In genomic region chr8:74888763-74889162, GRCm38 (mm10) we compare ENCODE assay signal across 24 mouse cellular contexts. TPM values are rescaled to one million over a fixed set of nuclear protein-coding genes. Genes with fewer than 3 reads are reported as not detected.
DNase-seq lines count a peak whose midpoint lies in the region; ATAC-seq and TF ChIP-seq lines count a peak whose summit lies in the region.
"Had no signal": no experiment of that assay in that cellular context is flagged by ENCODE, and none has a peak within 500 bp of the region (broad histone marks: within the 10 kb centered on the region; RNA-seq: fewer than 3 reads in every experiment).

No protein-coding gene starts in this region.

- no peak overlapping the region for H3K4me2 ChIP-seq in hindbrain, postnatal 0 days (ENCODE audit: low read depth, low read length)
- H3K4me2 ChIP-seq in hindbrain, embryonic 14.5 days (replicated peaks): no peak overlapping the region
- no peak overlapping the region for H3K4me2 ChIP-seq in midbrain, embryonic 15.5 days
- H3K4me2 ChIP-seq: liver, embryonic 12.5 days; lung, embryonic 14.5 days; midbrain, embryonic 12.5 days had no signal

- H3K9me3 ChIP-seq in hindbrain, postnatal 0 days (ENCODE audit: low read length): no peaks in the 10 kb centered on the region
- no peaks in the 10 kb centered on the region for H3K9me3 ChIP-seq in hindbrain, embryonic 14.5 days (ENCODE audit: control insufficient read depth, low read length)
- H3K9me3 ChIP-seq in midbrain, embryonic 15.5 days: no peaks in the 10 kb centered on the region
- H3K9me3 ChIP-seq: embryonic facial prominence, embryonic 10.5 days; liver, embryonic 12.5 days; midbrain, embryonic 12.5 days had no signal

- H3K27ac ChIP-seq in hindbrain, postnatal 0 days: no peak overlapping the region
- H3K27ac ChIP-seq in hindbrain, embryonic 14.5 days: no peak overlapping the region
- no peak overlapping the region for H3K27ac ChIP-seq in midbrain, embryonic 15.5 days
- H3K27ac ChIP-seq: embryonic facial prominence, embryonic 10.5 days; liver, embryonic 12.5 days; midbrain, embryonic 12.5 days had no signal

- no peak overlapping the region for H3K9ac ChIP-seq in hindbrain, postnatal 0 days (replicated peaks; ENCODE audit: low read length)
- H3K9ac ChIP-seq in hindbrain, embryonic 14.5 days: no peak overlapping the region
- no peak overlapping the region for H3K9ac ChIP-seq in midbrain, embryonic 15.5 days
- H3K9ac ChIP-seq: liver, embryonic 12.5 days; lung, embryonic 14.5 days; midbrain, embryonic 12.5 days had no signal

- no peaks in the 10 kb centered on the region for H3K27me3 ChIP-seq in hindbrain, postnatal 0 days (ENCODE audit: insufficient read depth, low read length)
- no peaks in the 10 kb centered on the region for H3K27me3 ChIP-seq in hindbrain, embryonic 14.5 days (ENCODE audit: control insufficient read depth, insufficient read depth, low read length)
- no peaks in the 10 kb centered on the region for H3K27me3 ChIP-seq in midbrain, embryonic 15.5 days (replicated peaks)
- H3K27me3 ChIP-seq: liver, embryonic 12.5 days; midbrain, embryonic 12.5 days; Patski had no signal

- DNase-seq in hindbrain, postnatal 0 days (ENCODE audit: low spot score): peak; percentile 5
- DNase-seq in hindbrain, embryonic 14.5 days (ENCODE audit: low spot score): no peak
- peak; percentile 66 for DNase-seq in cerebellum, adult 11-12 months
- DNase-seq in cerebellum, postnatal 10 days: peak; percentile 43 to 48
- peak; percentile 69 for DNase-seq in layer of hippocampus, adult 9-11 months
- no peak for DNase-seq in adrenal gland, adult (ENCODE audit: inconsistent age in 2 of 2, low spot score in 1 of 2)
- DNase-seq: adrenal gland, postnatal 36 days; heart, adult 18-20 months; kidney, adult 8-10 months; kidney, postnatal 36 days; lung, embryonic 14.5 days; lung, postnatal 4 days; thymus, adult 18-20 months had no signal

- H3K4me3 ChIP-seq in hindbrain, postnatal 0 days (ENCODE audit: low read length): no peak overlapping the region
- no peak overlapping the region for H3K4me3 ChIP-seq in hindbrain, embryonic 14.5 days (replicated peaks; ENCODE audit: low read length)
- H3K4me3 ChIP-seq in midbrain, embryonic 15.5 days: no peak overlapping the region
- H3K4me3 ChIP-seq: embryonic facial prominence, embryonic 10.5 days; erythroblast, embryonic 14.5 days; liver, embryonic 12.5 days; midbrain, embryonic 12.5 days had no signal

- no peak for ATAC-seq in hindbrain, postnatal 0 days
- ATAC-seq in hindbrain, embryonic 14.5 days (ENCODE audit: low FRiP score): no peak
- ATAC-seq in midbrain, embryonic 15.5 days (replicated peaks): no peak
- ATAC-seq: activated CD4-positive, CD25-positive, alpha-beta regulatory T cell, adult 4 months; liver, embryonic 12.5 days; Patski had no signal

- 79% methylated on average over 1 of the region's 1 CpGs for WGBS in hindbrain, postnatal 0 days
- 92% methylated on average over 1 of the region's 1 CpGs for WGBS in hindbrain, embryonic 14.5 days
- WGBS in midbrain, embryonic 15.5 days: 89% methylated on average over 1 of the region's 1 CpGs

- H3K4me1 ChIP-seq in hindbrain, postnatal 0 days (ENCODE audit: insufficient read depth, low read length): no peaks in the 10 kb centered on the region
- H3K4me1 ChIP-seq in hindbrain, embryonic 14.5 days (replicated peaks; ENCODE audit: control insufficient read depth, insufficient read depth, low read length): no peaks in the 10 kb centered on the region
- no peaks in the 10 kb centered on the region for H3K4me1 ChIP-seq in midbrain, embryonic 15.5 days
- H3K4me1 ChIP-seq: embryonic facial prominence, embryonic 10.5 days; liver, embryonic 12.5 days; midbrain, embryonic 12.5 days had no signal

- no peak for TF ChIP-seq CTCF in hindbrain, postnatal 0 days (IDR thresholded peaks at IDR 0.05; ENCODE audit: low read depth)

- no peaks in the 10 kb centered on the region for H3K36me3 ChIP-seq in hindbrain, postnatal 0 days (ENCODE audit: insufficient read depth, low read length)
- no peaks in the 10 kb centered on the region for H3K36me3 ChIP-seq in hindbrain, embryonic 14.5 days (replicated peaks; ENCODE audit: control insufficient read depth, insufficient read depth)
- no peaks in the 10 kb centered on the region for H3K36me3 ChIP-seq in midbrain, embryonic 15.5 days (replicated peaks)
- H3K36me3 ChIP-seq: embryonic facial prominence, embryonic 10.5 days; liver, embryonic 12.5 days; midbrain, embryonic 12.5 days had no signal

RNA-seq across cellular contexts. Expression of gene Isx, which starts 15.8 kb away (rescaled TPM):
- total RNA-seq in hindbrain, postnatal 0 days (2014; rRNA removed): not detected in 2 replicates
- not detected in 2 replicates for polyA plus RNA-seq in hindbrain, postnatal 0 days (2015; fragmentation: Nextera tagmentation; extraction: Ambion mirVana)
- polyA plus RNA-seq in hindbrain, embryonic 14.5 days (2014; fragmentation: Nextera tagmentation; extraction: Ambion mirVana): not detected in 2 replicates
- not detected in 2 replicates for polyA plus RNA-seq in midbrain, embryonic 15.5 days (2015; fragmentation: Nextera tagmentation; extraction: Ambion mirVana)
- total RNA-seq: adrenal gland, postnatal 36 days; gastrocnemius, adult 8-10 months; heart, adult 18-20 months; hematopoietic stem cell, adult 5-6 weeks had no signal
- polyA plus RNA-seq: activated CD4-positive, CD25-positive, alpha-beta regulatory T cell, adult 4 months; embryonic facial prominence, embryonic 10.5 days; erythroblast, embryonic 14.5 days; limb, embryonic 11.5 days; lung, embryonic 14.5 days; midbrain, embryonic 12.5 days; neural tube, embryonic 14.5 days; Patski had no signal

Comparison
In these comparisons a context has a peak if more than half of its experiments do, and no peak if none do; other contexts are left out.
1. DNase-seq: peak in hindbrain, postnatal 0 days (single experiment), cerebellum, adult 11-12 months (single experiment), cerebellum, postnatal 10 days (2 of 2) and layer of hippocampus, adult 9-11 months (single experiment); none in hindbrain, embryonic 14.5 days (single experiment) and adrenal gland, adult (0 of 2).